Mouse (Mus musculus) right cerebral cortex, postnatal 36 days (tissue): Measurements from ENCODE around the gene Sval1.

ENCODE experiments used
- DNase-seq, 2 experiments: peaks; one replicate each; pipeline ENCODE4 v3.0.0; 2022; ENCODE audit warnings: low spot score in 2 of 2, mixed read lengths in 1 of 2

The Sval1 gene

DNA sequence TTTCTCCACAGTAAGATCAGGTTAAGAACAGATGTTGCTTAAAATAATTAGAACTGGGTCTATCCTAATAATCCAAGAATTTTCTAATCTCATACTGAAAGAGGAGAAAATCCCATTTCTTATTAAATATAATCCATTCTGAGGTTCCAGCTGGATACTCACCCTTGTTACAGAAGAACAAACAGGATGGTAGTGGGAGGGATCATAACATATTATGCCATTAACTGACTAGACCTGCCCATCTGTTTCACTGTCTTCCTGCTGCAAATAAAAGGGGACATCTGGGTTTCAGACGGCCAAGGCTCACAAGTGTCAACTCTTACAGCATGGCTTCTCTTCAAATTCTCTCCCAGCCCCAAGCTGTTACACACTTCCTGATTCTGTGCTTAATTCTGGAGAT is at the start of gene Sval1:
Sval1 (plus strand) TSS at position 301 of the 400 bp plus-strand sequence.
- no peak for DNase-seq

DNA sequence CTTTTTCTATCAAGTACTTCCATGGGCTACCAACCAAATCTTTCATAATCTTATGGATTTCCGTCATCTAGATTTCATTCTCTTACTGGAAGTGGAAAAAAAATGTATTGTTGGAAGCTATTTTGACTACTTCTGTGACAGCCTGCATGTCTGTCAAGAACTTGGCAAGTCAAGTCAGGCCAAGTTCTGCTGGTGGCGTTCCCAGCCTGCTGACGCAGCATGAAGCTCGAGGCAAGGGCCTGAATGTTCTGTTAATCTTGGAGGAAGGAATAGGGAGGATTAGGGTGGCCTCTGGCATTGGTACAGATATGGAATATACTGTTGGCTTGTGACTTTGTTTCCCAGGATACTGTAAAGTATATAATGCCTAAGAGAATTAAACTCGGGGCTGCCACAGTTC is 39.8 kb upstream of the Sval1 start:
- no peak for DNase-seq

DNA sequence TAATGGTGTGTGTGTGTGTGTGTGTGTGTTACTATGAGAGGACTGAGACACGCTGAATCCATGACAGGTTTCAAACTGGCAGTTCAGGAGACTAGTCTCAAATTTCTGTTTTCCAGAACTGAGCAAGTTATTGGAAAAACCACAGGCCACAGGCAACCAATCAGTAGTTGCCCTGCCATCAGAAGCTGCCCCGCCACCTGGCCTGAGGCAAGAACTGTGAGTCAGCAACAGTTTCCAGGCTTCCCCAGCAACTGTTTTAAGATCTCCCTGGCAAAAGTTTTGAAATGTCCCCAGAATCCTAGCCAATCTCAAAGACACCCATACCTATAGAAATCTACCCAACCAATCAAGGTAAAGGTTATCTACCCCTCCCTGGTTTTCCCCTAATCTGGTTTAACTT is 36.5 kb upstream of the Sval1 start:
- no peak for DNase-seq

DNA sequence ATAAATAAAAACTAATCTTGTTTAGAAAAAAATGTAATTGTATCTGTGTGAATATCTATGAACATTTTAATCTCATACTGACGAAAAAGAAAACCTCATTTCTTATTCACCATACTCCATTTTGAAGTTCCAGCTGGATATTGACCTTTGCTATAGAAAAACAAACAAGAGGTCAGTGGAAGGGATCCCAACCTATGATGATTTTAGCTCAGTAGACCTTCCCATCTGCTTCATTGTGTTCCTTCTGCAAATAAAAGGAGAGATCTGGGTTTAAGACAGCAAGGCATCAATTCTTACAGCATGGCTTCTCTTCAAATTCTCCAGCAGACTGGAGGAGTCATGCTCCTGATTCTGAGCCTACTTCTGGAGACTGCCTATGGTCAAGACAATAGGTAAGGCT is 16.4 kb downstream of the Sval1 start, which contains the start of gene Sval3:
Sval3 (plus strand) TSS at position 301 of the 400 bp plus-strand sequence.
- DNase-seq, result no peak
